Mouse (Mus musculus) bone marrow, adult 2 months (tissue): ENCODE results near the gene Htr7.

Source experiments
- CTCF ChIP-seq: fragments of 200-500 bp; IDR thresholded peaks from 2 replicates; pipeline ENCODE4 v1.5.1; 2011; ENCODE audit warnings: low read length, control low read depth; ENCODE audit not compliant: control insufficient read depth, insufficient read depth
- POLR2A ChIP-seq: fragments of 200-500 bp; IDR thresholded peaks from 2 replicates; pipeline ENCODE4 v1.6.1; 2011; ENCODE audit warnings: low read depth, mild to moderate bottlenecking, control low read depth, low read length, borderline replicate concordance; ENCODE audit not compliant: control insufficient read depth

DNA sequence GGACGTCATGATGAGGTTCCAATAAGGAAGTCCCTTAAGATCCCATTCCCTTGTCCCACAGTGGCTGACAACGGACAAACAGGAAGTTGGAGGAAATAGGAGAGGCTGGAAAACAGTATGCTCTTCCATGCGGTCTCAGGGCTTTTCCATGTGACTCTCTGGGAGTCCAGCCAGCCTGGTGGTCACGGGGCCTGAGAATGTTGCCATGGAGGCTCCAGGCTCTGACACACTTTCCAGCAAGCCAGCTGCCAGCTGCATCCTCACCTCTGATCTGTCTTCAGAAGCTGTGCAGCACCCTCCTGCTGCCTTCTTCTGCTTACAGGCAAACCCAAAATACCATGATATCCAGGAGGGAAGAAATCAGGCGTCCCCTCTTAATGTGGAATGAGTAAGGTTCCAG is 132.9 kb downstream of the Htr7 start:
- no peak for TF ChIP-seq POLR2A
- TF ChIP-seq CTCF = no peak
